Mouse (Mus musculus): ENCODE results near the gene Adam15.

Adam15 gene

DNA sequence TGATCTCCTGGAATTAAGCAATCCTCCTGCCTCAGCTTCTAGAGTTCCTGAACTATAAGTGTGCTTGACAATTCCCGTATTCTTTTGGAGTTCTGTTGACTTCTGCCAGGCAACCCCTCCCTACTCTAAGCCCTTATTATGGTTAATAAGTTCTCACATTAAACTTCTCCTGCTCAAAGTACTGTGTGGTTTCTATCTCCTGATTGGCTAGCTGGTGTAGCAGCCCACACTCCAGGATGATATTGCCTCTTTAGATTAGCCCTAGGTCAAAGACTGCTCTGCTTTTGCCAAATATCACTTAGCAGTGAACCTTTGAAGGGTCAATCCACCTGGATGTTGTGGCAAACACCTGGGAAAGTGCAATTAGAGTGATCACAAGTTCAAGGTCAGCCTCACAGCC lies 49.7 kb downstream of the Adam15 start:
- in situ Hi-C loops (cut with MseI, MboI): no loop called here

DNA sequence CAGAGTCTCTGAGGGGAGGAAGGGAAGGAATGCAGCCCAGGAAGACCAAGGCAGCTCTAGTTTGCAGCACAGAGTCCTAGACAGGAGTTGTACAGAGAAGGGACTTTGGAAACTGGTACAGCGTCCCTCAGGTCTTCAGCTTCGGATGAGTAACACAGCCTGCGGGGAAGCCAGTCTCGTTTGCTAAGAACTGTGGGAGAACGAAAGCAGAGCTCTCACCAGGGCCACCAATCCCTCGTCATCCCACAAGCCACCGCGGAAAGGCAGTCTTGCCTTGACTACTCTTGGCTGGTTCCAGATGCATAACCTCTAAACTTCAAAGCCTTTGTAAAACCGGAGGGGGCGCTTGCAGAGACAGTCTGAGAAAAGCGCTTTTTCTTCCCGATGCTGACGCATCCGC lies 50.3 kb downstream of the Adam15 start:
- in situ Hi-C loops (cut with MseI, MboI): loop anchor here in 1 of 2 experiments (10.0 kb wide), 1 partner anchor 55 kb away; the partner anchor contains the start of genes Krtcap2 and Trim46

DNA sequence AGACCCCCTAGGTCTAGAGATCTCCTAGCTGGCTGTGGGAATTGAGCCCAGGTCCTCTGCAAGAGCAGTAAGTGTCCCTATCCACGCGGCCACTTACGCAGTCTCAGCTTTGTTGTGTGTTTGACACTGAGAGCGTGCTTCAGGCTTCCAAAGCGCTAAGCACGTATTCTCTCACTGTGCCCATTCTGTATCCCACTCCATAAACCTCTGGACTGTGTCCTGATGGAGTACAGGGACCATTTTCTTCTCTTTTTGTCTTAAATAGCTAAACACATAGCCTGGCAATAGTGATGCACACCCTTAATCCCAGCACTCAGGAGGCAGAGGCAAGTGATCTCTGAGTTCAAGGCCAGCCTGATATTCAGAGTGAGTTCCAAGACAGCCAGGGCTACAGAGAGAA lies 50.9 kb downstream of the Adam15 start:
- in situ Hi-C loops (cut with MseI, MboI): loop anchor here in 1 of 2 experiments (10.0 kb wide), 1 partner anchor 54 kb away; the partner anchor contains the start of genes Krtcap2 and Trim46

DNA sequence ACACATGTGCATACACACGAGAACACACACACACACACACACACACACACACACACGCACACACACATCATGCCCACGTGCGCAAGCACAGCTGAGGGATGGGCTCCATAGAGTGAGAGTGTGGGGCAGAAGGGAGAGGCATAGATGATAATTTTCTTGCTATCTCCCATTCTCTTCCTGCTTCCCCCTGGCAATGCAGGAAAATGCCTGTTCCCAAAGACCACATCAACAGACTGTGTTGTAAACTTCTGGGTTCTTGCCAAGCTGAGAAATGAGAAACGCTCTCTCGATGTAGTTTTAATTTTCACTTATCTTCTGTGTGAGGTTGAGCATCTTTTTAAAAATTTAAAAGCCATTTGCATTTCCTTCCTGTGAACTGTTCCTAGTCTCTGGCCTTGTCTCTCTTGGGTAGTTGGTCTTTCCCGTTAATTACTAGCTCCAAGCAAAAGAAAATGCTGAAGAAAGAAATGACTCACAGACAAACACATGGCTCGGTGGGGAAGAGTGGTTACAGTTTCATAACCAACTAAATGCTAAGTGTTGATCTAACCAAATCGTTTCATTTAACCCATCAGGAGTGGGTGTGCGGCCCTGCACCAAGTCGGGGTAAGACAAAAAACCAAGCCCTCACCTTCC lies 52.9 kb downstream of the Adam15 start:
- in situ Hi-C loops (cut with MseI, MboI): loop anchor here in 1 of 2 experiments (10.0 kb wide), 1 partner anchor 52 kb away; the partner anchor contains the start of genes Krtcap2 and Trim46

DNA sequence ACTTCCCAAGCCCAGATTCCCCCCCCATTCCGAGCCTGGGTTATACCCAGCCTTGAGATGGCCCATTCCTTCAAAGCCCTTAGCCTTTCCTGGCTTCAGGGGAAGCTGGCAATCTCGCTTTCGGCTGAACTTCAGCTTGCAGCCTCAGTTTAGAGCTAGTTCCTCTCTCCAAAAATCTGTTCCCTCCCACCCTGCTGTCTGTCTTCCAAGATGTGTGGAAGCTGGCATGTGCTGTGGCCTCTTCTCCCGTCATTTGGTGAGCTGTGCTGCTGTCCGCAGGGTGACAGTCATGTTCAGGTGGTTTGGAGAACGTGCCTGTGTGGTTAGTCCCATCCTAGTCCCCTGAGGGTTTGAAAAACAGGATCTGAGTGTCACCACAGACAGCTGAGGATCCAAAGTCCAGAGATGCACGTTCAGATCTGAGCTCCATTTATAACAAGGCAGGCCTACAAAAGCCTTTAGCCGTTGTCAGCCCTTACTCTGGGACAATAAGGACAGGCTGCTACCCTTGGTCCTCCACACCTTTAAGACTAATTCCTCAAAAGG lies 54.0 kb downstream of the Adam15 start:
- in situ Hi-C loops (cut with MseI, MboI): loop anchor here in 1 of 2 experiments (10.0 kb wide), 1 partner anchor 51 kb away; the partner anchor contains the start of genes Krtcap2 and Trim46

DNA sequence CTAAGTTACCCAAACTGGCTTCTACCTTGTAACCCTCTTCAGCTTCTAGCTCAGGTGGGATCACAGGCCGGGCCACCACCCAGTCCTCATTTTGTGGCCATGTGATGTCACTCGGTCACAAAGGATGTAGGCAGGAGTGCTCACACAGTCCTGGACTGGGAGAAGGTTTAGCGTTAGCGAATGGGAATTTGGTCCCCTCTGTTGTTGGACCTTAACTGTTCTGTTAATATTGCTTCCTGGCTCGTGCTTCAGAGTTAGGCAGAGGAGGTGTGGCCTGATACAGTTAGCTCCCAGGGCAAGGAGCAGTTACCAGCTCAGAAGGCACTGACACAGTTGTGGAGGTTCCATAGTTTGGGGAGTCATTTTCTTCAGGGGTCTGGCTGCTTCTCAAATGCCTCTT lies 55.6 kb downstream of the Adam15 start:
- in situ Hi-C loops (cut with MseI, MboI): loop anchor here (5.0 to 10.0 kb wide), 2 partner anchors 42 to 49 kb away; partner anchors contain the start of genes Krtcap2 (in 1 of the 2) and Trim46 (in 1 of the 2)

DNA sequence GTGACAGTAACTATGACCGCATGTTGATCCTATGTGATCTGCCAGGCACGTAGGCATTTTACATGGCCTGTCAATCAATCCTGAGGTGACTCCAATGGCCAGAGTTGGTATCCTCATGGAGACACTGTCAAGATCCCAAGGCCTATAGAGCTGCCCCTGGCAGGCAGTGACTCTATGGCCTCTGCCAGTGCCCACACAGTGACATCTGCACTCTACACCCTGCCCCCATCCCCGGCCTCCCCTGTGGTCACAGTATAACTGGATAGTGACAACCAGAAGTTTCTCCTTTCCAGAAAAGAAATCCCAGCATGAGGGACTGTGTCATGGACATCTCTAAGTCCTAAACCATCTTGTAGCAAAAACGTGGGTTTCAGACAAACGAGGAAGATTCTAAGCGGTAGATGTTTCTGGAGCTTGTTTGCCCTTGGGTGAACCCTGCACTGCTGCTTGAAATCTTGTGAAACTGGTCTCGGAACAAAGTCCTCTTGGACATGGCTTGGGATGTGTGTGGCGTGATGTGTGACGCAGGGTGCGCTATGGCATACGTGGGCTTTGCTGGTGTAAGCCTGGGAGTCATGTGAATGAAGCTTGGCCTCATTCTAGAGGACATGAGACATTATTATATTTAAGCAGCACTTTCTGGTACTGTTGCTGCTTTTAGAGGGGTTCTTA lies 56.4 kb downstream of the Adam15 start:
- in situ Hi-C loops (cut with MseI, MboI): loop anchor here (5.0 to 10.0 kb wide), 2 partner anchors 41 to 49 kb away; partner anchors contain the start of genes Krtcap2 (in 1 of the 2) and Trim46 (in 1 of the 2)

DNA sequence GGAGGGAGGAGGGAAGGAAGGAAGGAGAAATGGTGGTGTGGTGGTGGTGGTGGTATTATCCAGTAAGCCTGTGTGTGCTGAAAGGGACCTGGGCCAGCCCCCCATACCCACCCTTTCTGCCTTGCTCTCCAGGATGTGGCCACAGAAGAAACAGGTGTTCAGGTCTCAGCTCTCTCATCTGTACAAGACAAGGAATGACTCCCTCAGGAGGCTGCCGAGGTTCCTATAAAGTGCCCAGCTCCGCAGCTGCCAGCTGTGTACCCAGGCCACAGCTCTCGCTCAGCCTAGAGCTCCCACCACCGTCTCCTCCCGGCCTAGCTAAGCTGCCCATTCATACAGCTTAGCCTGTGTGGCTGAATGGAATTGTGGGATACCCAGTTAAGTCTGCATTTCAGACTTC lies 57.5 kb downstream of the Adam15 start:
- in situ Hi-C loops (cut with MseI, MboI): loop anchor here (5.0 to 10.0 kb wide), 2 partner anchors 40 to 48 kb away; partner anchors contain the start of genes Krtcap2 (in 1 of the 2) and Trim46 (in 1 of the 2)

DNA sequence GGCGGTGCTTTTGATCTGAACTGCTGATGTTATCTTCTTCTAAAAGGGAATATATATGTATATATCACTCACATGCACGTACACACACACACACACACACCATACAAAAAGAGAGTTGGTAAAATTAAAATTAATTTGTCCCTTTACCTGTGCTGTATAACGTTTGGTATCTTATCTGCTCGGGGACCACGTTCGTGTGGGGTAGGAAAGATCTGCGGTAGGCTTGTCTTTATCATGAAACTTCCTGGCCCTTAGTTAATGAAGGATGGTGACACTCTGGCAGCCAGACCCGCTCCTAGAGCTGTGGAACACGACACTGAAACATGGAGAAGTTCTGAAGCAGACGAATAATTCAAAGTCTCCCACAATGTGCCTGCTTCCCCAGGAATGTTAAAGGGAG lies 57.9 kb downstream of the Adam15 start:
- in situ Hi-C loops (cut with MseI, MboI): loop anchor here (5.0 to 10.0 kb wide), 2 partner anchors 40 to 47 kb away; partner anchors contain the start of genes Krtcap2 (in 1 of the 2) and Trim46 (in 1 of the 2)
